Mouse (Mus musculus): ENCODE measurements around the gene Vmn1r68.

Gene Vmn1r68

DNA sequence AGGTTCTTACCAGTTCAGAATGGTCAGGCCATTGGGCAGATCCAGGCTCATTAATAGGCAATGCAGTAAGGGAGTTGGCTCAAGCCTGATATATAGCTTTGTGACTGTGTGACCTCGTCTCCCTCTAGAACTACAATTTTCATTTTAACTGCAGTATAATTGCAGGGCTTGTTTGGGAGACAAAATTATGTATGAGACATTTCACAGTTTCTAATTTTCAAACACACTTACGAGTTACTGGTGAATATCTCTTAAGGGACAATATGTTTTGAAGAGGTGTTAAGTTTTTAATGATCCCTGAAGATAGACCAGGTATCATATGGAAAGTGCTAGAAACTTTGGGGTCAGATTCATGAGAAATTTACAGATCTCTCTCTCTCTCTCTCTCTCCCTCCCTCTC lies at the start of gene Vmn1r68:
Gene Vmn1r68 (minus strand): TSS at position 101 of the 400 bp plus-strand sequence.
- DNase-seq (ENCODE audit: extremely low spot score, low spot score): no peak

DNA sequence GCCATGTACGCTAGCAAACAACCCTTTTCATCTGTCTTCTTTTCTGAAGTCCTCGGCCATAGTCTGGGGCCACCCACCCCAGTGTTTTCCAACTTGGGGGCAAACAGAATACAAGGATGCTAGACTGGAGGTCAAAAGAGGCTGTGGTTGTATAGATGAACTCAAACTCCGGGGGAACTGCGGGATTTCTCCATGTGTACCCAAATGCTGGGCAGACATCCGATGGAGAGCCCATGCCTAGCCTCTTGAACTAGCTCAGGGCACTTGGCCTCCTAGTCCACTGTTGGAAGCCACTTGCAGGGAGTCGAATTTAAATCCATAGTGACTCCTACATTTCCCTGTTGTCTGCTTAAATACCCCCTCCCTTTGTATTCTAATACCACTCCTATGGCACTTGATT lies 62.7 kb downstream of the Vmn1r68 start:
- DNase-seq (ENCODE audit: extremely low spot score, low spot score): no peak

DNA sequence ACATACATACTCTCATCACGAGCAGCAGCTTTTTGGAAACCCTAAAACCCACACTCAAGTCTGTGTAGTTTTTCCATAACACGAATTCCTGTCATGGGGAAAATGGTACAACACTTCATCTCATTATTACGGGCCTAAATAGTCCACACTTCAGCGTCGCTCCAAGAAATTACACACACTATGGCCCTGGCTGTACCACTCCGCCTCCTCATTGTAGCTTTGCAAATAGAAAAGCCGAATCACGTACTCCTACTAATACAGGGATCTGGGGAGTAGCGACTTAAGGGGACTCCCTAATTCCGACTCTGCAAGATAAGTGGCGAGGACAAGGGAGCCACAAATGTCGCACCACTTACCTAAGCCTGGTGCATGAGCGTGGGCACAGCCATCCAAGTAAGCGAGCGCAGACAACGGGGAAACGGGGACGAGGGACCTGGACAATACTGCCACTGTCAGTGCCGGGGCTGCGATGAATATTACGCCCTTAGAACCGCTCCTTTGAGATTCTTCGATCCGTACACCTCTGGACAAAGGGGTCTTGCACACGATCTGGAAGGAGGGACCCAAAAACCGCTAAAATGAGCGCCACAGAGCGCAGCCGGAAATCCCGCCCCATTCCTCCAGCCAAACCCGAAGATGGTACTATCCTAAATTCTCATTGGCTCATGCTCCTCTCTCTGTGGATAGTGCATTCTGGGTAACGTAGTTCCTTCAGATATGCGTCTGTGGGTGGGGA lies 63.3 kb downstream of the Vmn1r68 start, which contains the start of gene Zik1:
Gene Zik1 (minus strand): TSS at position 609 of the 736 bp plus-strand sequence.
- peak; percentile 78 for DNase-seq (ENCODE audit: extremely low spot score, low spot score)

DNA sequence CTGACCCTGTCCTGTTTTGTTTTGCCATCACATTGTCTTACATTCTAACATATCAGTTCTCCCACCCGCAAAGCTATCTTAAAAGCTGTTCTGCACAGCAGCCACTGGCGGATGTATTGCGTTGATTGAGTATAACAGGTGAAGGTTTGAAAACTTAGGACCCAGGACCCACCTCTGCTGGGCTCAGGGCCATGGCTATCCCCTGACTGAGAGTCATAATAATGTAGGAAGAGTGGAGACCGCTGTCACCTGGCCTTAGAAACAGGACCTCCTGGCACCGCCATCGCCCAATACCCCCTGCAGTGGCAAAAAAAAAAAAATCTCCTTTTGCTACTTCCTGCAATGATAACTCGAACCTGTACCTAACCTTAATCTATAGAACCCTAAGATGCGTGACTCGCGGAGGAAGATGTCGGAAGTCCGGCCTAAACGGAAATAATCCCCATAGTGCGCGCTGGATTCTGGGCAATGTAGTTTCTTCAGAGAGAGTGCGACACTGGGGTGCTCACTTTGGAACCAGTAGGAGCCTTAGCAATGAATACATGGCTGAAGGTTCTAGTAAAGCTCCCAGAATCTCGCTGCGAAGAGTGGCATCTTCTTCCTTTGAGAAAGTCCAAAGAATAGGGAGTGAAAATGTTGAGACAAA lies 77.6 kb downstream of the Vmn1r68 start:
- no peak for DNase-seq (ENCODE audit: extremely low spot score, low spot score)

DNA sequence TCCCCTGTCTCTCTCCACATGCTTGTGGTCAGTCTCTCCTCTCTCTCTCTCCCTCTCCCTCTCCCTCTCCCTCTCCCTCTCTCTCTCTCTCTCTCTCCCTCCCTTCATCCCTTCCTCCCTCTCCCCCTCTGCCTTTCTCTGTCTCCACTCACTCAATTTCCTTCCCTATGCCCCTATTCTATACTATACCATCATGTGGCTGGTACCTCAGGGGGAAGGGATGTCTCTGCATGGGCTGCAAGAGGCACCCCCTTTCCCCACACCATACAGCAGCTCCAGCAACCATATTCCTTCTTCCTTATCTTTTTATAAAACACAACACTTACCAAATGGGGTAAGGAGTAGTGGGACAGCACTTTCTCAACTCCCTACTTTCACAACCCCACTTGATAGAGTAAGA lies 78.5 kb downstream of the Vmn1r68 start:
- no peak for DNase-seq (ENCODE audit: extremely low spot score, low spot score)

DNA sequence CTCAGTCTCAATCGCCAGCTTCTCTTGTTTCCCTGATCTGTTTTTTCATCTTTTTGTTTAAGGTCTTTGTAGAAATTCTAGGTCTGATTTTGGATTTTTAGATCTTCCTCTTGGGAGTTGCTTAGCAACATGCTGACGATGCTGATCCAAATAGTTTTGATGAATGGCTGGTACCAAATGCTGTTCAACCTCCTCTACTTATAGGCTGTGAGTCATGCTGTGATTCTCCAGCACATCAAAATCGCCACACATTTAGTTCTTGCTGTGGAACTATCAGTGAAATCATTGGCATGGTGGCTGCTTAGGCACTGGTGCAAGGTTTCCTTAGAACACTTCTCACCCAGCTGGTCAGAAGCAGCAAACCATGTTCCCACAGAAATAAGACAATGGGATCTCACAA lies 100.1 kb downstream of the Vmn1r68 start:
- no peak for DNase-seq (ENCODE audit: extremely low spot score, low spot score)

Data from neural tube, embryonic 10.5 days (tissue).